Mouse (Mus musculus) small intestine, adult 2 months (tissue): ENCODE measurements at regions not wholly inside any gene's neighbourhood (a gene's known extent, or its start where the extent isn't known, plus 50 kb on each side); places are given as distances from the start of the nearest gene placed in this dataset.

Experiments
- CTCF ChIP-seq: fragments of 200-500 bp; IDR thresholded peaks from 2 replicates; pipeline ENCODE4 v1.5.1; 2012; ENCODE audit warnings: low read depth, mild to moderate bottlenecking, control low read depth, inconsistent platforms, low read length, moderate library complexity, mixed read lengths; ENCODE audit not compliant: insufficient replicate concordance, insufficient read length; ENCODE audit errors: extremely low read depth
- POLR2A ChIP-seq: fragments of 200-500 bp; IDR thresholded peaks from 2 replicates; pipeline ENCODE4 v1.6.1; 2012; ENCODE audit warnings: low read depth, mild to moderate bottlenecking, control low read depth, inconsistent platforms, low read length, moderate library complexity

GRCm38 (mm10) chr17:51487918-51488445 lies 308.8 kb upstream of the Tbc1d5 start:
- TF ChIP-seq CTCF (no peak), POLR2A (no peak)
